Mouse (Mus musculus) thymus, adult 2 months (tissue): ENCODE measurements around the gene 1700015F17Rik. TPM values are rescaled to one million over a fixed set of nuclear protein-coding genes. Genes with fewer than 3 reads are reported as not detected.

Experiments
- DNase-seq: peaks from one replicate; pipeline ENCODE4 v3.0.0; 2021
- H3K27ac ChIP-seq: fragments of 200-500 bp; 2 replicates; pipeline ENCODE4 v1.5.1; 2012; ENCODE audit warnings: low read length, control low read depth; ENCODE audit not compliant: control insufficient read depth, insufficient read depth
- H3K27me3 ChIP-seq: fragments of 200-500 bp; 2 replicates; pipeline ENCODE4 v1.6.1; 2012; ENCODE audit warnings: mild to moderate bottlenecking, low read length, moderate library complexity, mixed read lengths; ENCODE audit not compliant: control insufficient read depth, insufficient read depth
- H3K36me3 ChIP-seq: fragments of 200-500 bp; 2 replicates; pipeline ENCODE4 v1.6.1; 2012; ENCODE audit warnings: mild to moderate bottlenecking, low read length, moderate library complexity; ENCODE audit not compliant: control insufficient read depth, insufficient read depth
- H3K4me1 ChIP-seq: fragments of 200-500 bp; replicated peaks from 2 replicates; pipeline ENCODE4 v1.6.1; 2012; ENCODE audit warnings: low read length; ENCODE audit not compliant: control insufficient read depth, insufficient read depth
- H3K4me3 ChIP-seq: fragments of 200-500 bp; 2 replicates; pipeline ENCODE4 v1.5.1; 2012; ENCODE audit warnings: mild to moderate bottlenecking, low read length, control low read depth, moderate library complexity; ENCODE audit not compliant: control insufficient read depth, insufficient read depth
- CTCF ChIP-seq: fragments of 200-500 bp; IDR thresholded peaks from 2 replicates; pipeline ENCODE4 v1.5.1; 2012; ENCODE audit warnings: mild to moderate bottlenecking, control low read depth, low read length, moderate library complexity, borderline replicate concordance; ENCODE audit not compliant: control insufficient read depth, poor library complexity, insufficient read depth; ENCODE audit errors: extremely low read depth
- POLR2A ChIP-seq: fragments of 200-500 bp; IDR thresholded peaks from 2 replicates; pipeline ENCODE4 v1.6.1; 2012; ENCODE audit warnings: mild to moderate bottlenecking, low read length, control low read depth, moderate library complexity; ENCODE audit not compliant: control insufficient read depth, poor library complexity, insufficient read depth; ENCODE audit errors: extremely low read depth
- WGBS: fragments of 180-500 bp; shearing (Covaris S2); methylation state at CpG from one replicate; pipeline ENCODE4 v1.1.7; 2018; 5-methylcytosine and 5-hydroxymethylcytosine counted together
- polyA plus RNA-seq: library from polyadenylated mRNA; depleted of rRNA; stranded (reverse); fragments of >200 nt; gene quantifications from 2 replicates; pipeline ENCODE4 v1.2.3, GENCODE M21; 2012

The 1700015F17Rik gene
- polyA plus RNA-seq, 1 experiment, result not detected

DNA sequence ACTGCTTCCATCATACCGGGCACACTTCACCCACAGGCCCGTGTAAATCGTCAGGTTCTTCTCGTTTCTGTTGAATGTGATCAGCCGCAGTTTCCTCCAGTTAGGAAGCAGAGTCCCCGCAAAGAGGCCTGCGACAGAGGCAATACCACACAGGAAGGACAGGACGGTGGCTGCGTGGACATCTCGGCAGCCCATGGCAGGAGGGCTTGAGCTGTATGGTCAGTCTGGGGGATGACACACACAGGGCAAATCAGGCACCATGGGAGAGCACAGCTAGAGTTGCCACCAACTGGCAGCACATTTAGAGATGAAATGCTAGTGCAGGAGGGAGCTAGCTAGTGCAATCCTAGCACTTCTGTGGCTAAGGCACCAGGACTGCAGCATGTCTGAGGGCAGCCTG, 29.3 kb upstream of the 1700015F17Rik start:
- no peaks in the 10 kb centered on the region for H3K36me3 ChIP-seq
- H3K4me1 ChIP-seq, result no peaks in the 10 kb centered on the region
- WGBS, result 91% methylated on average over 10 of the region's 10 CpGs
- H3K4me3 ChIP-seq, result no peak overlapping the region
- H3K27ac ChIP-seq, result no peak overlapping the region
- no peak for DNase-seq
- TF ChIP-seq POLR2A (no peak), CTCF (no peak)
- no peaks in the 10 kb centered on the region for H3K27me3 ChIP-seq

DNA sequence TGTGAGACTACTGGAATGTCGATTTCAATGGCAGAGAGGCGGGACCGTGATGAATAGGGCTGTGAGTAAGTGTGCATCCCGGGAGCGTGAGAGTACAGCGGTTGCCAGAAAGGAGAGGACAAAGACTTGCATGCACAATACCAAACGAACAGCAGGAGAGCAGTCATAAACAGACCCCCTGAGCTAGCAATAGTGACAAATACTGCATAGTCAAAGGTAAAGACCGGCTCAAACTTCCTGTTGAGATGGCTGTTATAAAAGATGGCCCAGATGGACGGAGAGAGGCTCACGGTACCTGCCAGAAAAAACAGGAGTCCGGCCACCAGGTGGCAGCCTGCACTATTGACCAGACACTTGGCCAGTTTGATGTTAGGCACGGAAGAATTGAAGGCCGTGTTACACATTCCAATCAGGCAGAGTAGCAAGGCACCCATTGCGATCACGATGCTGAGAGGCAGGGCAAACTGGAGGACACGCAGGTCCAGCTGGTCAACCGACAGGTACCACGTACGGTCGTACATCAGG, 28.8 kb upstream of the 1700015F17Rik start:
- peak; percentile 22 for DNase-seq
- no peak overlapping the region for H3K4me3 ChIP-seq
- no peak for TF ChIP-seq CTCF
- no peaks in the 10 kb centered on the region for H3K27me3 ChIP-seq
- no peak overlapping the region for H3K27ac ChIP-seq
- H3K4me1 ChIP-seq, result no peaks in the 10 kb centered on the region
- no peaks in the 10 kb centered on the region for H3K36me3 ChIP-seq
- WGBS, result 75% methylated on average over 20 of the region's 20 CpGs

DNA sequence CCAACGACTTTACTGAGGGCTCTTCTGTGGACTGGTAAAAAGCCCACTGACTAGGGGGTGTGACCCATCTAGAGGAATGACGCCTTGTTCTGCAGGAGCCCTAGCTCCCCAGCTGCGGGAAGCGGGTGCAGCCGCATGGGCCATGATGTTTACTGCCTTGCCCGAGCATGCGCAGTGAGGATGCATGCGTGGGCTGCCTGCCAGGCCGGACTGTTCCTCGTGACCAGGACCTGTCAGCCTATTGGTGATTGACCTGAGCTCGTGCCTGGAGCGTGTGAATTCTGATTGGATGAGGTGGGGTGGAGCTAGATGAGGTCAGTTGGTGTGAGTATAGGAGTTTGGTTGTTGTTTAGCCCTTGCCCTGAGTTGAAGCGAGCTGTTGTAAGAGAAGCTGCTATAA, 25.5 kb upstream of the 1700015F17Rik start:
- no peaks in the 10 kb centered on the region for H3K36me3 ChIP-seq
- H3K27ac ChIP-seq, result no peak overlapping the region
- 88% methylated on average over 13 of the region's 13 CpGs for WGBS
- no peak for TF ChIP-seq CTCF
- H3K27me3 ChIP-seq, result no peaks in the 10 kb centered on the region
- DNase-seq, result no peak
- no peaks in the 10 kb centered on the region for H3K4me1 ChIP-seq
- H3K4me3 ChIP-seq, result no peak overlapping the region

- 92% methylated on average over 4 of the region's 4 CpGs for WGBS
- no peak overlapping the region for H3K27ac ChIP-seq
- TF ChIP-seq CTCF, result no peak
- no peak for TF ChIP-seq POLR2A
- no peaks in the 10 kb centered on the region for H3K4me1 ChIP-seq
- H3K27me3 ChIP-seq, result no peaks in the 10 kb centered on the region
- H3K4me3 ChIP-seq, result no peak overlapping the region
- H3K36me3 ChIP-seq, result no peaks in the 10 kb centered on the region
- no peak for DNase-seq
Measured at GRCm38 (mm10) chr5:5503381-5503780, 24.4 kb upstream of the 1700015F17Rik start.

DNA sequence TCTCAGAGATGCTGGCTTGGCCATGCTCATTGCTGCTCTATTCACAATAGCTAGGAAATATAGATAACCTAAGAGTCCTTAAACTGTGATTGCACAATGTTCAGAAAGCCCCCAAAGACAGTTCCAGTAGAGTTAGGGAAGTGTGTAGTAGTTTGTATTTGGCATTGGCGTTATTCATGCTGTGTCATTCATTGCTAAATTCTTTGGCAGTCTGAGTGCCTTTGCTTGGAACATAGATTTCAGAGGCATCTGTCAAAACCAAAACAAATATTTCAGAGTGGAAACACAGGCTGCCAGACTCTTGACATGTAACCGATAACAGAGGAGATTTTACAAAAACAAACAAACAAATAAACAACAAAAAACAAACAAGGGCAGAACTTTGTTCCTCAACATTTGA, 22.6 kb upstream of the 1700015F17Rik start:
- no peak for DNase-seq
- no peak overlapping the region for H3K4me3 ChIP-seq
- no peaks in the 10 kb centered on the region for H3K4me1 ChIP-seq
- WGBS, result 69% methylated on average over 2 of the region's 2 CpGs
- H3K27ac ChIP-seq, result no peak overlapping the region
- no peaks in the 10 kb centered on the region for H3K27me3 ChIP-seq
- TF ChIP-seq CTCF (no peak), POLR2A (no peak)
- H3K36me3 ChIP-seq, result no peaks in the 10 kb centered on the region

DNA sequence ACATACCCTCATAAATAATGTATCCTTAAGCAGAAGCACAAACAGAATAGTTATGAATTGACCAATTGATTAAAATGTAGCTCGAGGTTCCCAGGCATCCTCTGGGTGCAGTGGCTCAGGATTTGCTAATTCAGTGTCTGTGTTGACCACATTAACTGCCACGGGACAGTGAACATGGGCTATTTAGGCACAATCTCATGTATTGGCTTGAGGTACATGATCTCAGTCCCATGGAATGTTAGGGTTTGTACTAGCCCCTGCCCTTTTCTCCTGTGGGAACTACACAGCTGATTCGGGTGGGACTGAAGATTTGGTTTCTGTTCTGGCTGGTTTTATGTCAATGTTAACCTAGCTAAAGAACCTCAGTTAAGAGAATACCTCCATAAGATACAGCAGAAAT, 17.4 kb upstream of the 1700015F17Rik start:
- Histone ChIP-seq H3K27me3 (no peaks in the 10 kb centered on the region), H3K27ac (no peak overlapping the region), H3K4me1 (no peaks in the 10 kb centered on the region), H3K4me3 (no peak overlapping the region), H3K36me3 (no peaks in the 10 kb centered on the region)
- TF ChIP-seq POLR2A (no peak), CTCF (no peak)
- WGBS, result 58% methylated on average over 3 of the region's 3 CpGs
- DNase-seq, result no peak

DNA sequence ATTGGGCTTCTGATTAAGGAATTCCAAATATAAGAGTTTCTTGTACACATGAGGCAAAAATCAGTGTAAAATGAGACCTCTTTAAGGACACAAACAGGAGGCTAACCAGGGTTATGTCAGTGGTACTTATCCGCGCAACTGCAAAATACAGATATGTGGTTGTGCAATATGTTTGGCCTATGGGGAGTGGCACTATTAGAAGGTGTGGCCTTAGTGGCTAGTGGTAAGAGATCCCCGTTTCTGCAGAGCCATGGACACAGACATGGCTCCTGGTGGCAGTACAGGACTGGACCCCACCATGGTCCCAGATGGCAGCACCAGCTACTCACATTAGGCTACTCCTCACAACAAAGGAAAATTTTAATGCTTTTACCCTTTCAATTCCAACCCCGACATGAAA, 16.1 kb upstream of the 1700015F17Rik start:
- 81% methylated on average over 4 of the region's 4 CpGs for WGBS
- no peaks in the 10 kb centered on the region for H3K4me1 ChIP-seq
- no peak for DNase-seq
- no peak overlapping the region for H3K27ac ChIP-seq
- no peak overlapping the region for H3K4me3 ChIP-seq
- H3K27me3 ChIP-seq, result no peaks in the 10 kb centered on the region
- H3K36me3 ChIP-seq, result no peaks in the 10 kb centered on the region
- TF ChIP-seq CTCF, result no peak
- no peak for TF ChIP-seq POLR2A
